Mouse (Mus musculus) urinary bladder, postnatal 25 days (tissue): ENCODE data around the gene Prepl.

ENCODE experiments used
- DNase-seq: peaks from one replicate; pipeline ENCODE4 v3.0.0; 2022; ENCODE audit warnings: low spot score

Gene Prepl

GRCm38 (mm10) chr17:85023247-85024167, 66.5 kb downstream of the Prepl start:
- DNase-seq: peak; percentile 39

- no peak for DNase-seq
Observed at GRCm38 (mm10) chr17:85020343-85020742, 69.7 kb downstream of the Prepl start.

GRCm38 (mm10) chr17:85018794-85019193, 71.2 kb downstream of the Prepl start:
- DNase-seq: no peak

GRCm38 (mm10) chr17:85018344-85018743, 71.7 kb downstream of the Prepl start:
- no peak for DNase-seq

- no peak for DNase-seq
Observed at GRCm38 (mm10) chr17:85014632-85015031, 75.4 kb downstream of the Prepl start.

GRCm38 (mm10) chr17:85013485-85013884, 76.6 kb downstream of the Prepl start:
- no peak for DNase-seq
